Mouse (Mus musculus) monocyte, adult 2 months (primary cell): ENCODE results near the gene Nrxn1.

Experiments used
- DNase-seq, 2 experiments: peaks; one replicate each; pipeline ENCODE4 v3.0.0; 2022; ENCODE audit warnings: low spot score in 2 of 2, low read depth in 1 of 2

The Nrxn1 gene

DNA sequence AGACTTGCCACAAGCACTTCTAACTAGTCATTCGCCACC lies at the start of gene Nrxn1:
Nrxn1 (minus strand) TSS at position 30 of the 39 bp plus-strand sequence.
- no peak for DNase-seq

DNA sequence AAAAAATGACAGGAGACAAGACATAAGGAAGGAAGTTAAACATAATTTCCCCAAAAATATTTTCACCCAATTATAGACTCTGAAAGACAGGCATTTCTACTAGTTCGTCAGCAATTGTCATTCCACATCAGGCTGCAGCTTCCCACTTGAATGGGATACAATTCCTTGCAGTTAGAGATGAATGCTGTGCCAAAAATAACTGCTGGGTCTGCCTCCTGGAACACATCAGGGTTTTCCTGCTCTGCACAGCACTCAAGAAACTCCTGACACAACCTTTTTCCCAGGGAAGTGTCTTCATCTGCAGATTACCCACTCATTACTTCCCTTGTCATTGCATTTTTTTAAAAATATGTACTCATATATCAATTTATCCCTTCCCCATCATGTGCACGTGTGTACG lies 44.0 kb upstream of the Nrxn1 start:
- no peak for DNase-seq

GRCm38 (mm10) chr17:91112880-91113628 lies 20.2 kb upstream of the Nrxn1 start:
- DNase-seq: no peak

GRCm38 (mm10) chr17:91112085-91112484 lies 19.2 kb upstream of the Nrxn1 start:
- DNase-seq: no peak

DNA sequence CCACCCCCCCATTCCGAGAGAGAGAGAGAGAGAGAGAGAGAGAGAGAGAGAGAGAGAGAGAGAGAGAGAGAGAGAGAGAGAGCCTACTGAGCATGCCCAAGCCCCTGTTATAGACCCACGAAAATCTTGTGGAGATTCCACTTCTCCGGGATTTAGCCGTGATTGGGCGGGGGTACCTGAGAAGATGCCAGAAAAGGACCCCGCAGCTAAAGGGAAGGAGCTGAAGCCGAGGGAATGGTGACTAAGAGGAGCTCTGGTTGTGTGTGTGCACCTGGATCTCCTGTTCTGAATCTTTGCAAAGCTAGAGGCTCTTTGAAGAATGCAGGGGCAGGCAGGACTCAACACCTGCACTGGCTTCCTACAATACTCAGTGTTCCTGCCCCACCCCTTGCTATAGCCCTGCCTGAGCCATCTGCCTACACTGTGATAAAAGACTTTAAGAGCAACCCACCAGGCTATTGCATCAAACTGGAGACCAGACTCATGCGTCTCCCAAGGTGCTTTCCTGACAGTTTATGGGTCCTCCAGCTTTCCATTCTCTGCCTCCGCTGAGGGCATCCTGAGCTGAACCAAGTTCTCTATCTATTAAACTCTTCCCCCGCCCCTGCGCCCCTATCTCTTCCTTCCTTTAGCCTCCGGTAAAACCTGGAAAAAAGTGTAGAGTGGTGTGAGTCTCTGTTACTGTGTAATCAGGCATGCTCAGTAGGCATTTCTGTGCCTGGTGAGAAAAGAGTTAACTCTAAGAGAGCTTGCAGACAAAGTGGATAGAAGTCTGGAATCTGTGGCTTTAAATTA lies 407 bp upstream of the Nrxn1 start:
- no peak for DNase-seq

DNA sequence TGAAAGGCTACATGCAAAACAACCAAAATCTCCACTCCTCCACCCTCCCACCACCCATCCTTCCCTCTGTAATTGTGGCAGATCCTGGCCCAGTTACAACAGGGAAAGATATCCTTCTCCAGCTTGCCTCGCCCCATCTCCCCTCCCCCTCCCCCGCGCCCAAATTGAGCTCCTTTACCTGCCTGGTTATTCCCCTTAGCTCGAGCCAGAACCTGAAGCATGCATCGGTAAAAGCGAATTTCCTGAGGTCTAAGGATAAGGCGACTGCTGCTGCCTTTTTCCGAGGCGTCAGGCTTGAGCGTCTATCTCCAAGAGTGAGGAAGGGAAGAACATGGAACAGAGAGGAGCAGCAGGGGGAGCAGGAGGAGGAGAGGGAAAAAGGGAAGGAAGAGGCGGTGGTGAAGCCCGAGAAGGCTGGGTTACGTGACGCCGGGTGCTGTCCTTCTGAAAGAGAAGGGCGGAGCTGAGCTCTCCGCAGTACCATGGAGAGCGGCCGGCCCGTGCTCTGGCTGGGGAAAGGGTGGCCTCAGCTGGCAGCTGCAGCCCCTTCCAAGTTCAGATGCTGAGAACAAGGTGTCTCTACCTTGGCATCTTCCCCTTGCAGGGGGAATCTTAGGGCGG lies 340 bp downstream of the Nrxn1 start:
- DNase-seq: no peak

GRCm38 (mm10) chr17:91090631-91091030 lies 2.2 kb downstream of the Nrxn1 start:
- no peak for DNase-seq

- DNase-seq: no peak
Measured at GRCm38 (mm10) chr17:91088991-91089390, 3.9 kb downstream of the Nrxn1 start.

DNA sequence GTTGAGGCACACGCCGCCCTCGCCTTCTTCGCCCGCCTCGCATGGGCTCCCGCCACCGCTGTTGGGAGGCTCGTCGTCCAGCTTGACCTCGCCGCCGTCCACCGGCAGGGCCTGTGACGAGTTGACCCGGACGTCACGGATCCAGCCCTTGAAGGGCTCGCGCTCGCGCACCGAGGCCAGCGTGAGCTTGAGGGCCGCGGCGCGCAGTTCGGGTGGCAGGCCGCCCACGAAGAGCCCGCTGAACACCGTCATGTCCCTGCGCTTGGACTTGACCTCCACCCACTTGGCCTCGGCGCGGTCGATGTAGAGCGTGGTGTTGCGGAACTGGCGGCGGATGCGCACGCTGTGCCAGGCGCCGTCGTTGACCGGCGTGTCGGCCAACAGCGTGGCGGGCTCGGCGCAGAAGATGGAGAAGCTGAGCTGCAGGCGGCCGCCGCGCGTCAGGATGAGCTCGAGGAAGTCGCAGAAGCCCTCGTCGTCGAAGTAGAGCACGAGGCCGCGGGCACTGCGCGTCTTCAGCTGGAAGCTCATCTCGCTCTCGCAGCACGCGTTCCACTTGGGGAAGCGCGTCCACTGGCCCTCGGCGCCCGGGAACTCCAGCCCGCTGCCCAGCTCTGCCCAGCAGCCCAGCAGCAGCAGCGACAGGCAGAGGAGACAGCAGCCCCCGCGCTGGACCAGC lies 4.7 kb downstream of the Nrxn1 start:
- DNase-seq: no peak

GRCm38 (mm10) chr17:91086412-91086811 lies 6.5 kb downstream of the Nrxn1 start:
- DNase-seq: no peak

- DNase-seq: no peak
Measured at GRCm38 (mm10) chr17:91085416-91085815, 7.5 kb downstream of the Nrxn1 start.

DNA sequence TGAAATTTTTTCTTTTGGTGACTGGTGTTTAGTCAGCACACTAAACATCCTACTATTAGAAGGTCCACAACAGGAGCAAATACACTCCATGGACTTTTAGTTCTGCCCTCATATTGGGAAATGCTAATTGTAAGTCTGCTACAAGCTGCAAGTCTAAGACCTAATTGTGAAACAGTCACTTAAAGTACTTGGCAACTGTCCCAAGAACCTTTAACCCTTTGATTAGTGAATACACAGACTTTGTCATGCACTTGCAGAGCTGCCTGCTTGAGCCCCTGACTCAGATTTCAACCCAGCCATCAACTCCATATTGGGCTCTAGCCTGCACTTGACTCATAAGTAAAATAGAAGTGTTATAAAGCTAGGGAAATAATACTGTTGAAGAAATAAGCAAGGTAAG lies 13.8 kb downstream of the Nrxn1 start:
- DNase-seq: no peak

- no peak for DNase-seq
Measured at GRCm38 (mm10) chr17:91074780-91075179, 18.1 kb downstream of the Nrxn1 start.

- DNase-seq: no peak
Measured at GRCm38 (mm10) chr17:91033466-91033865, 59.4 kb downstream of the Nrxn1 start.

DNA sequence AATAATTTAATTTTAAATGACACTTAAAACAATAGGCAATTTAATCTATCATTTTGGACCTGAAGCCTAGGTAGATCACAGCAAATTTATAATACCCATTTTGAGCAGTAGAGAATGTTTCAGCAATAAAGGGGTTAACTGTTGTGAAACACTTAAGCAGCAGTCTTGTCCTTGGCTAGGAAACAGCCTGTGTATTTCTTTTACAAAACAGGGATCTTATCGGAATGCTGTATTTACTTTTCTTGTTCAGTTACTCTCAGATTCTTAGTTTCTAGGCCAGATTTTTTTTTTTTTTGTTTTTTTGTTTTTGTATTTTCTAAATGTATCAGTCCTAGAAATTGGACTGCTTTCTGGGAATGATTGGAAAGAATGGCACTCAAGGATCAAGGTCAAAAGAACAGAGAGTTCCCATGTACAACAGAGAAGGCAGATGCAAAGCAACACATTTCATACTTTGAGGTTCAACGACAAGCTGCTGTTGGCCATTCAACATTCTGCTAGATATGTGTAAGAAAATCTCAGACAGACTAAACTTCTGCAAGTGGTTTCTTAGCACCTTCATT lies 67.7 kb downstream of the Nrxn1 start:
- DNase-seq: no peak

DNA sequence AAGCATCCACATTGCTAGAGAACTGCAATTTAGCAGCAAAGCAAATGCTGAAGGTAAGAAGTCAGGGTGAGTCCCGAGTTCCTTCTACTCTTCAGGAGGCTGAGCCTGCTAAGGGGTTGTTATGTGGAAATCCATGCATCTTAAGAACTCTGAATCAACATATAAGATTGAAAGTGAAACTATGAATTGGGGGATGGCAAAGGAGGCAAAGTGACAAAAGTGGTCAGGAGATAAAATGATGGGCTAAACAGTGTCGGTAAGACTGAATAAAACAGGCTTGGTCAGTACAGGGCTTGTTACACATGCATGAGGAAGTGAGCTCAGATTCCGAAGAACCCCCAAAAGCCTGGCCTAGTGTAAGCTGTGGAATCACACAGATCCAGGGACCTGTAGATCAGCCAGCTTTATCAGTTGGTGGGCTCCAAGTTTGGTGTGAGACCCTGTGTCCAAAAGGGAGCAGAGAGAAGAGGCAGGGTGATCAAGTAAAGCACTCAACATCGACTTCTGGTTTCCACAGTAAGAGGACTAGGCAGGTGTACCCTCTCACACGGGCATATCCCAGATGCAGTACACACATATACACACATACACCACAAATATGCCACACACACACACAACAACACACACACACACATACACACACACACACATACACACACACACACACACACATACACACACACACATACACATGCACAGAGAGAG lies 85.3 kb downstream of the Nrxn1 start:
- DNase-seq: no peak

GRCm38 (mm10) chr17:91000389-91000788 lies 92.5 kb downstream of the Nrxn1 start:
- no peak for DNase-seq

- no peak for DNase-seq
Measured at GRCm38 (mm10) chr17:90999667-91000154, 93.2 kb downstream of the Nrxn1 start.

- DNase-seq: no peak
Measured at GRCm38 (mm10) chr17:90997714-90998113, 95.2 kb downstream of the Nrxn1 start.

- DNase-seq: no peak
Measured at GRCm38 (mm10) chr17:90995436-90995835, 97.4 kb downstream of the Nrxn1 start.

DNA sequence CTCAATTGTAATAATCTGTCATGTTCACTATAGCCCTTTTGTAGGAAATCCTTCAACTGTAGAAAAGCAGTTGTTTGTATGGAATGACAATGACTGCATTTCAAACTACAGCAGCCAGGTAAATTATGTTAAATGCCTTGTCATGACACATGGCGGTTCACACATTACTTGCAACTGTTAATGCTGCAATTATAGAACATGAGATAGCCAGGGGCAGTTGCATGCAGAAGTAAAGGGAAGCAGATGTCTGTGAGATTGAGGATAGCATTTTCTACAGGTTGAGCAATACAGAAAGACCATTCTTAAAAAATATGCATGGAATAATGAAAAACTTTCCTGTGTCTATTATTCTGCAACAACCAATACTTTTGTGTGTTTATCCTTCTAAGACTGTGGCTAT lies 98.6 kb downstream of the Nrxn1 start:
- DNase-seq: no peak
